Mouse (Mus musculus): ENCODE results near the gene Ssbp1.

DNA sequence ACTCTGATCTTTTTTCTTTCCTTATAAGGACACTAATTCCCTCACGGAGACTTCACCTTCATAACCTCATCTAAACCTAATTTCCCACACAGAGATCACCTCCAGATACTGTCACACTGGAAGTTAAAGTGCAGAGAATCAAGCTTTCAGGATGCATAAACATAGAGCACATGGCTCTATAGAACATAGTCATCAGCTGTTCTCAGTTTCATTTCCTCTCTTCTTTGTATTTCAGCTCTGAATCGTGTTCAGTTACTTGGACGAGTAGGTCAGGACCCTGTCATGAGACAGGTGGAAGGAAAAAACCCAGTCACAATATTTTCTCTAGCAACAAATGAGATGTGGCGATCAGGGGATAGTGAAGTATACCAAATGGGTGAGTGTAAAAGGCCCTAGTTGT is 5.0 kb downstream of the Ssbp1 start:
- TF ChIP-seq POLR2A (IDR thresholded peaks at IDR 0.05; ENCODE audit: low read depth, low read length) (no peak), CTCF (IDR thresholded peaks at IDR 0.05; ENCODE audit: extremely low read depth, insufficient read depth, insufficient read length, insufficient replicate concordance) (no peak)

Data from spleen, adult 2 months (tissue).